Mouse (Mus musculus): ENCODE measurements at regions not wholly inside any gene's neighbourhood (a gene's known extent, or its start where the extent isn't known, plus 50 kb on each side); places are given as distances from the start of the nearest gene placed in this dataset.

GRCm38 (mm10) chr17:88318936-88319335 is 121.6 kb upstream of the Foxn2 start:
- no peak for TF ChIP-seq CTCF (IDR thresholded peaks at IDR 0.05; ENCODE audit: borderline replicate concordance, extremely low read depth, insufficient read depth, insufficient read length)
- no peak for TF ChIP-seq POLR2A (IDR thresholded peaks at IDR 0.05; ENCODE audit: borderline replicate concordance, extremely low read depth, insufficient read depth, insufficient read length, poor library complexity, severe bottlenecking)
